Mouse (Mus musculus) embryonic facial prominence, embryonic 15.5 days (tissue): ENCODE measurements around the gene Cidec. TPM values are rescaled to one million over a fixed set of nuclear protein-coding genes. Genes with fewer than 3 reads are reported as not detected.

Experiments
- ATAC-seq: fragments of 200-750 bp; cut with Nextera tagmentation; 2 replicates; pipeline ENCODE4 v1.8.0; 2017; ENCODE audit warnings: low read depth, moderate TSS enrichment; ENCODE audit not compliant: insufficient number of reproducible peaks, low FRiP score, low TSS enrichment
- H3K27ac ChIP-seq: fragments of 300-500 bp; sonication (generic); replicated peaks from 2 replicates; pipeline ENCODE4 v1.5.1; 2015; ENCODE audit warnings: mild to moderate bottlenecking, inconsistent platforms
- H3K27me3 ChIP-seq: fragments of 300-500 bp; sonication (generic); 2 replicates; pipeline ENCODE4 v1.6.1; 2015; ENCODE audit warnings: inconsistent platforms
- H3K36me3 ChIP-seq: fragments of 300-500 bp; sonication (generic); 2 replicates; pipeline ENCODE4 v1.6.1; 2015; ENCODE audit warnings: mild to moderate bottlenecking, inconsistent platforms
- H3K4me1 ChIP-seq: fragments of 300-500 bp; sonication (generic); 2 replicates; pipeline ENCODE4 v1.6.1; 2015; ENCODE audit warnings: inconsistent platforms
- H3K4me2 ChIP-seq: fragments of 300-500 bp; sonication (generic); replicated peaks from 2 replicates; pipeline ENCODE4 v1.6.1; 2015; ENCODE audit warnings: mild to moderate bottlenecking, inconsistent platforms
- H3K4me3 ChIP-seq: fragments of 300-500 bp; sonication (generic); replicated peaks from 2 replicates; pipeline ENCODE4 v1.5.1; 2015; ENCODE audit warnings: mild to moderate bottlenecking, inconsistent platforms
- H3K9ac ChIP-seq: fragments of 300-500 bp; sonication (generic); 2 replicates; pipeline ENCODE4 v1.6.1; 2015; ENCODE audit warnings: inconsistent platforms
- H3K9me3 ChIP-seq: fragments of 300-500 bp; sonication (generic); replicated peaks from 2 replicates; pipeline ENCODE4 v1.6.1; 2016; ENCODE audit warnings: inconsistent platforms
- WGBS: fragments of 180-500 bp; shearing (Covaris S2); methylation state at CpG from one replicate; pipeline ENCODE4 v1.1.7; 2015; 5-methylcytosine and 5-hydroxymethylcytosine counted together
- microRNA-seq: library from miRNA; unstranded; fragments of <30 nt; microRNA quantifications from one replicate; pipeline ENCODE4, GENCODE M21; 2016; ENCODE audit warnings: borderline number of aligned reads
- polyA plus RNA-seq: library from polyadenylated mRNA; unstranded; fragments of >200 nt; fragmentation: Nextera tagmentation; extraction: Ambion mirVana; gene quantifications from 2 replicates; pipeline ENCODE4 v1.2.1, GENCODE M21; 2015

Gene Cidec
- polyA plus RNA-seq, 1 experiment from 2014 or later, result not detected

GRCm38 (mm10) chr6:113386025-113386424, 49.5 kb downstream of the Cidec start:
- ATAC-seq, result peak; percentile 53; the same call in 1 of the 2 replicates
- Histone ChIP-seq H3K36me3 (peaks cover 93% of the 10 kb centered on the region), H3K9ac (no peak overlapping the region), H3K27ac (no peak overlapping the region), H3K27me3 (no peaks in the 10 kb centered on the region), H3K9me3 (no peaks in the 10 kb centered on the region), H3K4me2 (no peak overlapping the region), H3K4me3 (no peak overlapping the region), H3K4me1 (no peaks in the 10 kb centered on the region)
- 79% methylated on average over 3 of the region's 3 CpGs for WGBS

- WGBS, result 83% methylated on average over 11 of the region's 11 CpGs
- Histone ChIP-seq H3K27me3 (no peaks in the 10 kb centered on the region), H3K36me3 (peaks cover 95% of the 10 kb centered on the region), H3K4me1 (no peaks in the 10 kb centered on the region), H3K4me2 (no peak overlapping the region), H3K4me3 (no peak overlapping the region), H3K9ac (no peak overlapping the region), H3K9me3 (no peaks in the 10 kb centered on the region), H3K27ac (no peak overlapping the region)
- ATAC-seq, result no peak
Measured at GRCm38 (mm10) chr6:113385160-113385714, 50.3 kb downstream of the Cidec start.

GRCm38 (mm10) chr6:113384351-113384927, 51.1 kb downstream of the Cidec start:
- Histone ChIP-seq H3K36me3 (peaks cover 88% of the 10 kb centered on the region), H3K4me1 (peaks cover 5% of the 10 kb centered on the region)

GRCm38 (mm10) chr6:113380480-113380879, 55.1 kb downstream of the Cidec start:
- H3K4me3 ChIP-seq, result no peak overlapping the region
- H3K9me3 ChIP-seq, result no peaks in the 10 kb centered on the region
- no peak for ATAC-seq
- H3K27me3 ChIP-seq, result no peaks in the 10 kb centered on the region
- no peak overlapping the region for H3K4me2 ChIP-seq
- H3K9ac ChIP-seq, result no peak overlapping the region
- H3K27ac ChIP-seq, result no peak overlapping the region
- H3K36me3 ChIP-seq, result peaks cover 54% of the 10 kb centered on the region
- peaks cover 23% of the 10 kb centered on the region for H3K4me1 ChIP-seq
- 92% methylated on average over 11 of the region's 11 CpGs for WGBS

More at GRCm38 (mm10) chr6:113384351-113384927, 51.1 kb downstream of the Cidec start:
- Histone ChIP-seq H3K9ac (no peak overlapping the region), H3K27ac (no peak overlapping the region), H3K9me3 (no peaks in the 10 kb centered on the region), H3K4me2 (no peak overlapping the region), H3K4me3 (no peak overlapping the region), H3K27me3 (no peaks in the 10 kb centered on the region)
- no peak for ATAC-seq
- WGBS, result 90% methylated on average over 8 of the region's 8 CpGs

GRCm38 (mm10) chr6:113379246-113379645, 56.3 kb downstream of the Cidec start:
- Histone ChIP-seq H3K9ac (no peak overlapping the region), H3K27me3 (no peaks in the 10 kb centered on the region), H3K4me1 (peaks cover 23% of the 10 kb centered on the region), H3K36me3 (peaks cover 53% of the 10 kb centered on the region), H3K27ac (no peak overlapping the region), H3K4me3 (peak overlapping the region; percentile 76), H3K9me3 (no peaks in the 10 kb centered on the region), H3K4me2 (peak overlapping the region; percentile 78)
- WGBS, result 73% methylated on average over 6 of the region's 6 CpGs
- no peak for ATAC-seq

GRCm38 (mm10) chr6:113377496-113378385, 57.8 kb downstream of the Cidec start, which contains the start of the genes Tada3 and Arpc4:
TSS of gene Tada3 (minus strand) at chr6:113377883.
TSS of gene Arpc4 (plus strand) at chr6:113378115.
- H3K9ac ChIP-seq, result peak within 1 kb of the TSS; percentile 77
- peaks cover 50% of the 10 kb centered on the region for H3K36me3 ChIP-seq
- WGBS, result under 1% methylated on average over 61 of the region's 61 CpGs
- no peaks in the 10 kb centered on the region for H3K9me3 ChIP-seq
- peaks cover 23% of the 10 kb centered on the region for H3K4me1 ChIP-seq
- H3K27me3 ChIP-seq, result no peaks in the 10 kb centered on the region
- H3K27ac ChIP-seq, result peak within 1 kb of the TSS; percentile 93
- peak within 1 kb of the TSS; percentile 76 for H3K4me3 ChIP-seq
- peak within 1 kb of the TSS; percentile 78 for H3K4me2 ChIP-seq
- peak; percentile 95 for ATAC-seq

- H3K9me3 ChIP-seq, result no peaks in the 10 kb centered on the region
- WGBS, result 11% methylated on average over 7 of the region's 7 CpGs
- peaks cover 23% of the 10 kb centered on the region for H3K4me1 ChIP-seq
- H3K9ac ChIP-seq, result peak overlapping the region; percentile 77
- peak overlapping the region; percentile 93 for H3K27ac ChIP-seq
- H3K4me3 ChIP-seq, result peak overlapping the region; percentile 76
- H3K36me3 ChIP-seq, result peaks cover 54% of the 10 kb centered on the region
- ATAC-seq, result no peak
- peak overlapping the region; percentile 78 for H3K4me2 ChIP-seq
- no peaks in the 10 kb centered on the region for H3K27me3 ChIP-seq
Measured at GRCm38 (mm10) chr6:113377172-113377495, 58.4 kb downstream of the Cidec start.

Small RNAs within 50 kb of the gene (microRNA-seq; reads per million reads assigned to microRNA genes)
- gene Gm24387, result not detected

Other genes starting within 250 kb of the Cidec start
- 1.5 and 1.9 TPM in 2 replicates for gene Lhfpl4, start 240.4 kb downstream of the Cidec start, polyA plus RNA-seq
- gene Mtmr14, start 197.9 kb downstream of the Cidec start, polyA plus RNA-seq, result 32.3 and 35.6 TPM in 2 replicates
- 0.21 and 1.1 TPM in 2 replicates for gene Cpne9, start 153.5 kb downstream of the Cidec start, polyA plus RNA-seq
- 18.0 and 22.9 TPM in 2 replicates for gene Brpf1, start 128.6 kb downstream of the Cidec start, polyA plus RNA-seq
- 12.5 and 13.6 TPM in 2 replicates for gene Ogg1, start 108.8 kb downstream of the Cidec start, polyA plus RNA-seq
- gene Camk1, start 91.8 kb downstream of the Cidec start, polyA plus RNA-seq, result 100 and 101 TPM in 2 replicates
- 51.0 and 54.2 TPM in 2 replicates for gene Tada3, start 57.9 kb downstream of the Cidec start, polyA plus RNA-seq
- 381 and 384 TPM in 2 replicates for gene Arpc4, start 57.6 kb downstream of the Cidec start, polyA plus RNA-seq
- 7.7 and 10.7 TPM in 2 replicates for gene Ttll3, start 46.5 kb downstream of the Cidec start, polyA plus RNA-seq
- 16.7 and 19.7 TPM in 2 replicates for gene Rpusd3, start 16.4 kb downstream of the Cidec start, polyA plus RNA-seq
- 81.4 and 84.8 TPM in 2 replicates for gene Jagn1, start 6.8 kb upstream of the Cidec start, polyA plus RNA-seq
- gene Il17re, start 22.7 kb upstream of the Cidec start, polyA plus RNA-seq, result 11.7 and 12.2 TPM in 2 replicates
- 34.3 and 37.5 TPM in 2 replicates for gene Il17rc, start 35.7 kb upstream of the Cidec start, polyA plus RNA-seq
- 21.5 and 22.5 TPM in 2 replicates for gene Creld1, start 47.5 kb upstream of the Cidec start, polyA plus RNA-seq
- 1.6 and 2.0 TPM in 2 replicates for gene Prrt3, start 66.2 kb upstream of the Cidec start, polyA plus RNA-seq
- 101 and 103 TPM in 2 replicates for gene Emc3, start 95.9 kb upstream of the Cidec start, polyA plus RNA-seq
- 6.6 and 6.9 TPM in 2 replicates for gene Fancd2, start 95.9 kb upstream of the Cidec start, polyA plus RNA-seq
- 0.16 TPM in 1 of 2 replicates, not detected in the other for gene Fancd2os, start 165.0 kb upstream of the Cidec start, polyA plus RNA-seq
- gene Brk1, start 169.0 kb upstream of the Cidec start, polyA plus RNA-seq, result 221 and 230 TPM in 2 replicates
- gene Vhl, start 188.2 kb upstream of the Cidec start, polyA plus RNA-seq, result 43.4 and 47.8 TPM in 2 replicates
- gene Irak2, start 202.7 kb upstream of the Cidec start, polyA plus RNA-seq, result 4.0 and 5.8 TPM in 2 replicates